Mouse (Mus musculus) CD4-positive, CD25-positive, alpha-beta regulatory T cell, adult 4 months (primary cell): Measurements from ENCODE around the gene Avil. TPM values are rescaled to one million over a fixed set of nuclear protein-coding genes. Genes with fewer than 3 reads are reported as not detected.
A peak's percentile ranks its signal among the peaks of the same experiment; 100 is the strongest.
"Not testable (repeated sequence)": the region's sequence is repeated elsewhere in the genome, so short reads cannot be mapped to it uniquely, and the experiment has no call there.

Source experiments
- ATAC-seq: one replicate; pipeline ENCODE4 v1.8.0; 2017
- polyA plus RNA-seq, 2 experiments: library from polyadenylated mRNA; unstranded; fragments of 100-300 nt; shearing (Covaris generic); gene quantifications; one replicate each; pipeline ENCODE4 v1.2.1; 2017

Avil gene
- polyA plus RNA-seq, 2 experiments from 2014 or later = 0.11 to 0.20 TPM

GRCm38 (mm10) chr10:127059968-127060916 is 59.7 kb downstream of the Avil start, which contains the start of gene March9:
March9 (minus strand) TSS chr10:127060184.
- peak; percentile 44 for ATAC-seq

GRCm38 (mm10) chr10:127061085-127061484 is 60.6 kb downstream of the Avil start:
- no peak for ATAC-seq

GRCm38 (mm10) chr10:127061513-127061912 is 61.0 kb downstream of the Avil start:
- ATAC-seq = no peak

GRCm38 (mm10) chr10:127062101-127062500 is 61.6 kb downstream of the Avil start:
- not testable (repeated sequence) for ATAC-seq

- ATAC-seq = no peak
Measured at GRCm38 (mm10) chr10:127062503-127062902, 62.0 kb downstream of the Avil start.

- ATAC-seq = peak; percentile 79
Measured at GRCm38 (mm10) chr10:127063239-127063872, 62.8 kb downstream of the Avil start, which contains the start of gene Cdk4. Cdk4 (plus strand) TSS chr10:127063534.

- ATAC-seq = no peak
Measured at GRCm38 (mm10) chr10:127063913-127064870, 63.7 kb downstream of the Avil start.

- ATAC-seq = no peak
Measured at GRCm38 (mm10) chr10:127065981-127066380, 65.5 kb downstream of the Avil start.

GRCm38 (mm10) chr10:127066519-127067018 is 66.1 kb downstream of the Avil start:
- ATAC-seq = no peak

GRCm38 (mm10) chr10:127068360-127069038 is 68.0 kb downstream of the Avil start:
- no peak for ATAC-seq

- ATAC-seq = peak; percentile 14
Measured at GRCm38 (mm10) chr10:127069281-127070189, 69.0 kb downstream of the Avil start.

Other genes starting within 250 kb of the Avil start
- gene Atp23, start 99.4 kb upstream of the Avil start, polyA plus RNA-seq = 1 to 10 TPM; 2.7 to 6.1 TPM
- 10 to 100 TPM; 35.4 to 37.8 TPM for gene Ctdsp2, start 22.0 kb upstream of the Avil start, polyA plus RNA-seq
- gene Tsfm, start 30.1 kb downstream of the Avil start, polyA plus RNA-seq = 10 to 100 TPM; 38.2 to 54.1 TPM
- gene Mettl1, start 40.7 kb downstream of the Avil start, polyA plus RNA-seq = 10 to 100 TPM; 29.9 to 30.2 TPM
- gene Eef1akmt3, start 40.8 kb downstream of the Avil start, polyA plus RNA-seq = under 1 TPM in 1 of 2 experiments, not detected in 1; 0.38 TPM
- under 1 TPM in 1 of 2 experiments, not detected in 1; 0.27 TPM for gene Cyp27b1, start 47.5 kb downstream of the Avil start, polyA plus RNA-seq
- under 1 TPM; 0.19 to 0.73 TPM for gene March9, start 59.5 kb downstream of the Avil start, polyA plus RNA-seq
- gene Cdk4, start 62.8 kb downstream of the Avil start, polyA plus RNA-seq = 100 to 1,000 TPM; 294 to 347 TPM
- 100 to 1,000 TPM in 1 of 2 experiments, 10 to 100 TPM in 1; 87.4 to 109 TPM for gene Tspan31, start 69.6 kb downstream of the Avil start, polyA plus RNA-seq
- 10 to 100 TPM; 29.8 to 34.6 TPM for gene Agap2, start 74.6 kb downstream of the Avil start, polyA plus RNA-seq
- gene Os9, start 120.4 kb downstream of the Avil start, polyA plus RNA-seq = 100 to 1,000 TPM in 1 of 2 experiments, 10 to 100 TPM in 1; 78.1 to 142 TPM
- gene B4galnt1, start 164.5 kb downstream of the Avil start, polyA plus RNA-seq = 100 to 1,000 TPM; 166 to 206 TPM
- gene Slc26a10, start 179.9 kb downstream of the Avil start, polyA plus RNA-seq = 1 to 10 TPM; 2.6 to 2.8 TPM
- under 1 TPM in 1 of 2 experiments, not detected in 1; 0.38 TPM for gene Arhgef25, start 189.4 kb downstream of the Avil start, polyA plus RNA-seq
- gene Dtx3, start 195.0 kb downstream of the Avil start, polyA plus RNA-seq = 10 to 100 TPM; 39.4 to 42.2 TPM
- 10 to 100 TPM; 24.2 to 39.3 TPM for gene Pip4k2c, start 210.9 kb downstream of the Avil start, polyA plus RNA-seq